Mouse (Mus musculus) kidney, postnatal 10 days (tissue): ENCODE measurements around the gene Hist1h4f.
A peak's percentile ranks its signal among the peaks of the same experiment; 100 is the strongest.
"Not testable (repeated sequence)": the region's sequence is repeated elsewhere in the genome, so short reads cannot be mapped to it uniquely, and the experiment has no call there.

ENCODE experiments used
- DNase-seq: peaks from one replicate; pipeline ENCODE4 v3.0.0; 2021; ENCODE audit warnings: mixed read lengths

Gene Hist1h4f

GRCm38 (mm10) chr13:23554393-23554792 lies 2.9 kb upstream of the Hist1h4f start:
- no peak for DNase-seq

GRCm38 (mm10) chr13:23552962-23553361 lies 1.5 kb upstream of the Hist1h4f start, which contains the start of gene Hist1h1d:
Gene Hist1h1d (plus strand): TSS chr13:23553262.
- DNase-seq: no peak

GRCm38 (mm10) chr13:23551931-23552914 lies 775 bp upstream of the Hist1h4f start:
- no peak for DNase-seq

- DNase-seq: no peak
Observed at GRCm38 (mm10) chr13:23550761-23551145, 695 bp downstream of the Hist1h4f start.

- DNase-seq: no peak
Observed at GRCm38 (mm10) chr13:23546694-23547093, 4.8 kb downstream of the Hist1h4f start.

- DNase-seq: not testable (repeated sequence)
Observed at GRCm38 (mm10) chr13:23544787-23545120, 6.7 kb downstream of the Hist1h4f start.

GRCm38 (mm10) chr13:23543965-23544786 lies 7.3 kb downstream of the Hist1h4f start, which contains the start of gene Hist1h3f:
Gene Hist1h3f (plus strand): TSS chr13:23544052.
- peak; percentile 73 for DNase-seq

- peak; percentile 72 for DNase-seq
Observed at GRCm38 (mm10) chr13:23542999-23543607, 8.3 kb downstream of the Hist1h4f start, which contains the start of gene Hist1h2bh. Gene Hist1h2bh (minus strand): TSS chr13:23543392.

- DNase-seq: not testable (repeated sequence)
Observed at GRCm38 (mm10) chr13:23542225-23542980, 9.0 kb downstream of the Hist1h4f start.

- DNase-seq: no peak
Observed at GRCm38 (mm10) chr13:23541497-23541896, 10.0 kb downstream of the Hist1h4f start.

- DNase-seq: not testable (repeated sequence)
Observed at GRCm38 (mm10) chr13:23539821-23540220, 11.6 kb downstream of the Hist1h4f start.

GRCm38 (mm10) chr13:23538249-23538648 lies 13.2 kb downstream of the Hist1h4f start:
- DNase-seq: no peak

GRCm38 (mm10) chr13:23537006-23537710 lies 14.3 kb downstream of the Hist1h4f start:
- no peak for DNase-seq

GRCm38 (mm10) chr13:23536076-23536822 lies 15.2 kb downstream of the Hist1h4f start:
- no peak for DNase-seq

GRCm38 (mm10) chr13:23535137-23536075 lies 16.0 kb downstream of the Hist1h4f start, which contains the start of gene Hist1h3g:
Gene Hist1h3g (plus strand): TSS chr13:23535422.
- DNase-seq: peak; percentile 91

- DNase-seq: peak; percentile 20
Observed at GRCm38 (mm10) chr13:23534368-23535131, 16.9 kb downstream of the Hist1h4f start.

- DNase-seq: peak; percentile 80
Observed at GRCm38 (mm10) chr13:23533560-23534367, 17.7 kb downstream of the Hist1h4f start, which contains the start of gene Hist1h2af. Gene Hist1h2af (plus strand): TSS chr13:23533906.
